Mouse (Mus musculus): ENCODE results near the gene Cdc42ep5. TPM values are rescaled to one million over a fixed set of nuclear protein-coding genes. Genes with fewer than 3 reads are reported as not detected.

Gene Cdc42ep5
- polyA plus RNA-seq, 1 experiment from 2014 or later: 43.9 TPM

GRCm38 (mm10) chr7:4119976-4120921, 44.4 kb downstream of the Cdc42ep5 start:
- H3K27ac ChIP-seq (replicated peaks; ENCODE audit: low read depth, low read length): no peak overlapping the region
- H3K4me3 ChIP-seq (ENCODE audit: low read depth, low read length): peak overlapping the region; percentile 47
- 0 out of 2 replicates have a peak, but pooled peaks cover 4% of the 10 kb centered on the region for H3K4me1 ChIP-seq (ENCODE audit: control insufficient read depth, insufficient read depth, low read length)
- DNase-seq (ENCODE audit: low spot score) (no peak), ATAC-seq (replicated peaks; ENCODE audit: insufficient number of reproducible peaks, low FRiP score, low TSS enrichment, low read depth) (no peak)
- H3K4me2 ChIP-seq (ENCODE audit: low read depth, low read length): no peak overlapping the region; the same call in 1 of the 2 replicates
- H3K27me3 ChIP-seq (ENCODE audit: control insufficient read depth, insufficient read depth, low read length): peaks cover 5% of the 10 kb centered on the region
- no peaks in the 10 kb centered on the region for H3K36me3 ChIP-seq (replicated peaks; ENCODE audit: control insufficient read depth, insufficient read depth, low read depth, low read length)
- 24% methylated on average over 15 of the region's 19 CpGs for WGBS
- H3K9me3 ChIP-seq (replicated peaks; ENCODE audit: control insufficient read depth, low read length): no peaks in the 10 kb centered on the region
- H3K9ac ChIP-seq (replicated peaks; ENCODE audit: low read length): peak overlapping the region; percentile 68

GRCm38 (mm10) chr7:4119344-4119902, 45.2 kb downstream of the Cdc42ep5 start, which contains the start of gene Ttyh1:
Gene Ttyh1, plus strand, starts transcription at chr7:4119408.
- Histone ChIP-seq H3K9ac (replicated peaks; ENCODE audit: low read length) (peak within 1 kb of the TSS; percentile 68), H3K27me3 (ENCODE audit: control insufficient read depth, insufficient read depth, low read length) (peaks cover 5% of the 10 kb centered on the region), H3K9me3 (replicated peaks; ENCODE audit: control insufficient read depth, low read length) (no peaks in the 10 kb centered on the region), H3K36me3 (replicated peaks; ENCODE audit: control insufficient read depth, insufficient read depth, low read depth, low read length) (no peaks in the 10 kb centered on the region), H3K4me1 (ENCODE audit: control insufficient read depth, insufficient read depth, low read length) (no peaks in the 10 kb centered on the region), H3K4me3 (ENCODE audit: low read depth, low read length) (peak within 1 kb of the TSS; percentile 47), H3K4me2 (ENCODE audit: low read depth, low read length) (peak within 1 kb of the TSS; percentile 80), H3K27ac (replicated peaks; ENCODE audit: low read depth, low read length) (no peak within 1 kb of the TSS)
- ATAC-seq (replicated peaks; ENCODE audit: insufficient number of reproducible peaks, low FRiP score, low TSS enrichment, low read depth): no peak
- DNase-seq (ENCODE audit: low spot score): peak; percentile 50
- WGBS: 2% methylated on average over 35 of the region's 37 CpGs

GRCm38 (mm10) chr7:4117050-4117814, 47.4 kb downstream of the Cdc42ep5 start:
- H3K9me3 ChIP-seq (replicated peaks; ENCODE audit: control insufficient read depth, low read length): no peaks in the 10 kb centered on the region
- no peak for DNase-seq (ENCODE audit: low spot score)
- no peak overlapping the region for H3K4me3 ChIP-seq (ENCODE audit: low read depth, low read length)
- no peak for ATAC-seq (replicated peaks; ENCODE audit: insufficient number of reproducible peaks, low FRiP score, low TSS enrichment, low read depth)
- WGBS: 69% methylated on average over 8 of the region's 8 CpGs
- H3K27me3 ChIP-seq (ENCODE audit: control insufficient read depth, insufficient read depth, low read length): peaks cover 5% of the 10 kb centered on the region
- no peak overlapping the region for H3K27ac ChIP-seq (replicated peaks; ENCODE audit: low read depth, low read length)
- H3K9ac ChIP-seq (replicated peaks; ENCODE audit: low read length): no peak overlapping the region
- no peak overlapping the region for H3K4me2 ChIP-seq (ENCODE audit: low read depth, low read length)
- no peaks in the 10 kb centered on the region for H3K36me3 ChIP-seq (replicated peaks; ENCODE audit: control insufficient read depth, insufficient read depth, low read depth, low read length)
- H3K4me1 ChIP-seq (ENCODE audit: control insufficient read depth, insufficient read depth, low read length): no peaks in the 10 kb centered on the region

GRCm38 (mm10) chr7:4111766-4112165, 52.9 kb downstream of the Cdc42ep5 start:
- Histone ChIP-seq H3K27ac (replicated peaks; ENCODE audit: low read depth, low read length) (no peak overlapping the region), H3K4me1 (ENCODE audit: control insufficient read depth, insufficient read depth, low read length) (no peaks in the 10 kb centered on the region), H3K4me2 (ENCODE audit: low read depth, low read length) (no peak overlapping the region), H3K27me3 (ENCODE audit: control insufficient read depth, insufficient read depth, low read length) (no peaks in the 10 kb centered on the region), H3K4me3 (ENCODE audit: low read depth, low read length) (no peak overlapping the region), H3K9me3 (replicated peaks; ENCODE audit: control insufficient read depth, low read length) (no peaks in the 10 kb centered on the region; the same call in 1 of the 2 replicates), H3K36me3 (replicated peaks; ENCODE audit: control insufficient read depth, insufficient read depth, low read depth, low read length) (no peaks in the 10 kb centered on the region), H3K9ac (replicated peaks; ENCODE audit: low read length) (no peak overlapping the region; the same call in 1 of the 2 replicates)
- ATAC-seq (replicated peaks; ENCODE audit: insufficient number of reproducible peaks, low FRiP score, low TSS enrichment, low read depth): no peak
- no peak for DNase-seq (ENCODE audit: low spot score)
- WGBS: 54% methylated on average over 3 of the region's 3 CpGs

- no peak overlapping the region for H3K9ac ChIP-seq (replicated peaks; ENCODE audit: low read length)
- no peak overlapping the region for H3K4me3 ChIP-seq (ENCODE audit: low read depth, low read length)
- H3K27ac ChIP-seq (replicated peaks; ENCODE audit: low read depth, low read length): no peak overlapping the region
- DNase-seq (ENCODE audit: low spot score): peak; percentile 73
- H3K4me1 ChIP-seq (ENCODE audit: control insufficient read depth, insufficient read depth, low read length): no peaks in the 10 kb centered on the region
- H3K27me3 ChIP-seq (ENCODE audit: control insufficient read depth, insufficient read depth, low read length): no peaks in the 10 kb centered on the region
- no peaks in the 10 kb centered on the region for H3K9me3 ChIP-seq (replicated peaks; ENCODE audit: control insufficient read depth, low read length)
- WGBS: 20% methylated on average over 4 of the region's 4 CpGs
- no peaks in the 10 kb centered on the region for H3K36me3 ChIP-seq (replicated peaks; ENCODE audit: control insufficient read depth, insufficient read depth, low read depth, low read length)
- ATAC-seq (replicated peaks; ENCODE audit: insufficient number of reproducible peaks, low FRiP score, low TSS enrichment, low read depth): no peak
- H3K4me2 ChIP-seq (ENCODE audit: low read depth, low read length): no peak overlapping the region
These were observed 61.2 kb downstream of the Cdc42ep5 start for GRCm38 (mm10) chr7:4103411-4103810.

Other genes with a start within 250 kb of the Cdc42ep5 start
- gene Lilra6, start 249.4 kb downstream of the Cdc42ep5 start, polyA plus RNA-seq (2014; fragmentation: Nextera tagmentation; extraction: Ambion mirVana): 0.11 TPM in 1 of 2 replicates, not detected in the other
- gene Lair1, start 101.7 kb downstream of the Cdc42ep5 start, polyA plus RNA-seq (2014; fragmentation: Nextera tagmentation; extraction: Ambion mirVana): 1.0 and 1.5 TPM in 2 replicates
- 8.3 and 10.2 TPM in 2 replicates for gene Ttyh1, start 45.5 kb downstream of the Cdc42ep5 start, polyA plus RNA-seq (2014; fragmentation: Nextera tagmentation; extraction: Ambion mirVana)
- gene Leng8, start 27.8 kb downstream of the Cdc42ep5 start, polyA plus RNA-seq (2014; fragmentation: Nextera tagmentation; extraction: Ambion mirVana): 31.4 and 37.5 TPM in 2 replicates
- gene Leng9, start 14.5 kb downstream of the Cdc42ep5 start, polyA plus RNA-seq (2014; fragmentation: Nextera tagmentation; extraction: Ambion mirVana): 1.6 and 1.9 TPM in 2 replicates
- 0.10 TPM in 1 of 2 replicates, not detected in the other for gene Lilra5, start 72.9 kb upstream of the Cdc42ep5 start, polyA plus RNA-seq (2014; fragmentation: Nextera tagmentation; extraction: Ambion mirVana)
- not detected in 2 replicates for gene Ncr1, start 172.9 kb upstream of the Cdc42ep5 start, polyA plus RNA-seq (2014; fragmentation: Nextera tagmentation; extraction: Ambion mirVana)
- gene Gp6, start 232.9 kb upstream of the Cdc42ep5 start, polyA plus RNA-seq (2014; fragmentation: Nextera tagmentation; extraction: Ambion mirVana): 0.58 and 1.3 TPM in 2 replicates